Mouse (Mus musculus) spleen, postnatal 10 days (tissue): ENCODE measurements around the gene 2900011O08Rik.

Experiments used
- DNase-seq, 2 experiments: peaks; one replicate each; pipeline ENCODE4 v3.0.0; 2021 to 2022; ENCODE audit warnings: low spot score in 2 of 2

The 2900011O08Rik gene

DNA sequence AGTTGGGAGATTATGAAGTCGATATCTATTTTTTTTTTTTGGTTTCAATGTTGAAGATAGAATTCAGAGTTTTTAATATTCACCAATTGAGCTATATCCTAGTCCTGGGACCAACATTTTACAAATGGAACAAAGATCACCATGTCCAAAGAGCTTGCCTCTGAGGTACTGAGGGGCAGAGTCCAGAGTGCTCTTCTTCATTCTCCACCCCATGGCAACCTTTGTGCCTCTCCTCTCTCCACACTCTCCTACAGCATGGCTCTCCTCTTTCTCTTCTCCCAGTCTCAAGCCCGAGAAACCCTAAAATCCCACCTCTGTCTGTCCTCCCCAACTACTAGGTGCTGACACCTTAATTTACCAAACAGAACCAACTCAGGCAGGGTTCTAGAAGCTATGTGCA lies 18.3 kb downstream of the 2900011O08Rik start:
- DNase-seq = no peak

DNA sequence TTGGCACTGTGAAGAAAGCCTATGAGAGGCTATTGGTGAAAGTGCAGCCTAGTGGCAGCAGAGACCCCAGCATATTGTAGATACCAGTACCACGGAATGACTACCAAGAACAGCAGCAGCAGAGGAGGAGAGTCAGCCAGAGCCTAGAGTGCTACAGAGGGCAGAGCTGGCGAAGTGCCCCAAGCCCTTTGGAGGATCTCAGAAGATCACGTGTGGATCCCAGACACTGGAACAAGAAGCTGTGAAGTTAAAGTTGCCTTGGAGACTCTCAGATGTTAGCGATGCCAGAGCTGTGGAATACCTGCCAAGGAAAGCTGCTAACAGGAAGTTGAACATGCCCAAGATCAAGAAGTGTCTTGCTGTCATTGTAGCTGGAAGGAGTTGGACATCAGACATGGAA lies 18.9 kb downstream of the 2900011O08Rik start:
- DNase-seq = no peak

DNA sequence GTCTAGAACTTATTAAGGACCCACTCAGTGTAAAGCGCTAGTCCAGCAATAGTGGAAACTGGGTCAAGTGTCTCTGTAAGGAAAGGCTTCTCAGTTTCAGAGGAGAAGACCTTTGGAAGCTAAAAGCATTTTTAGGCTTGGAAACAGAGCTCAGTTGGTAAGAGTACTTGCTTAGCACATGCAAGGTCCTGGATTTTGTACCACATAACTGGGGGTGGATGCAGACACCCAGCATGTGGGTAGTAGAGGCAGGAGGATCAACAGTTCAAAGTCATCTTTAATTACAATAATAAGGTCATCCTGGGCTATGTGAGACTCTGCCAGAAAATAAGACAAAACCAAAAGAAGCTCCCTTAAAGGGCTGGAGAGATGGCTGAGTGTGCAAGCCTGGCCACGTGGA lies 21.7 kb downstream of the 2900011O08Rik start:
- DNase-seq = no peak

DNA sequence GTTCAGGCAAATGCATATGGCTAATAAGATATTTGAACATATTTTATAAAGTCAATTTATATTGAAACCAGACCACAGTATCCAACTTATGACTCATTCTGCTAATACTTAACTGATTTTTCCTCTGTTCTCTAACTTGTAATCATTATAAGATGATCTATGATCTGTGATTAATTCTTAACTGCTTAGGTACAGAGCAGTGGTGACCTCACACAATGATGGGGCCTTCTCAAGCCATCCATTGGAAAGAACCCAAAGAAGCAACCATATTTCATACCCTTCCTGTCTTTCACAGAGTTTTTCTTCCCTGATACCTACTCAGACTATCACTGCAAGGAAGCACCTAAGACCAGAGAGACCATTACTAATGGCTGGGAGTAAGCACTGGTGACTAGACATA lies 22.3 kb downstream of the 2900011O08Rik start:
- no peak for DNase-seq

DNA sequence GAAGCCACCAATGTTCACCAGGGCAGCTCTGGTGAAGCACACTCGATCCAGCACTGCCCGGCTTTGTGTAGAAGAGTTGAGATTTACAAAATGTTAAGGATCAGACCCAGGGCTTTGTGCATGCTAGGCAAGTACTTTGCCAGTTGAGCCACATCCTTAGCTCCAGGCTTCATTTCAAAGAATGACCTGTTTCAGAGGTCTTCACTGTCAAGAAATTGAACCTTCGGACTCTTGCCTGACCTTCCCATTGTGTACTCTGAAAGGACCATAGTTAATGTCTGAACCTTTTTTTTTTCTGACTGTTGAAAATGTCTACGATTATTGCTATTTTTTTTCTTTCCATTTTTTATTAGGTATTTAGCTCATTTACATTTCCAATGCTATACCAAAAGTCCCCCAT lies 23.6 kb downstream of the 2900011O08Rik start:
- DNase-seq = no peak

DNA sequence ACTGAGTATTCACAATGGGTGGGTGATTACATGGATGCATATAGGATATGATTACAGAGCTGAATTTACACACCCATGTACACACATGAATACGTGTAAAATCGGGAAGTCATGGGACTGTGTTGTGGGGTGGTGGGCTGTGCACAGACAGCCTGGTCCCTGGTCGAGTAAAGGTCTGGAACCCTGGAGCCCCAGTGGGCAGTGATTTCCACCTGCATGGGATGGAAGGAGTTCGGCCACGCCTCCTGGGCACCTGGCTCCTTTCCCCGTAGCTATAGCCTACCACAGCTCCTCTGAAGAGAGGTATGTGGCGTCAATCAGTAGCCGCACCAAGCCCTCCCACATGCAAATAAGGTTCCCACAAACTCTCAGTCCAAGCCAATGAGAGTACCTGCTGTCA lies 30.9 kb downstream of the 2900011O08Rik start:
- DNase-seq = no peak

DNA sequence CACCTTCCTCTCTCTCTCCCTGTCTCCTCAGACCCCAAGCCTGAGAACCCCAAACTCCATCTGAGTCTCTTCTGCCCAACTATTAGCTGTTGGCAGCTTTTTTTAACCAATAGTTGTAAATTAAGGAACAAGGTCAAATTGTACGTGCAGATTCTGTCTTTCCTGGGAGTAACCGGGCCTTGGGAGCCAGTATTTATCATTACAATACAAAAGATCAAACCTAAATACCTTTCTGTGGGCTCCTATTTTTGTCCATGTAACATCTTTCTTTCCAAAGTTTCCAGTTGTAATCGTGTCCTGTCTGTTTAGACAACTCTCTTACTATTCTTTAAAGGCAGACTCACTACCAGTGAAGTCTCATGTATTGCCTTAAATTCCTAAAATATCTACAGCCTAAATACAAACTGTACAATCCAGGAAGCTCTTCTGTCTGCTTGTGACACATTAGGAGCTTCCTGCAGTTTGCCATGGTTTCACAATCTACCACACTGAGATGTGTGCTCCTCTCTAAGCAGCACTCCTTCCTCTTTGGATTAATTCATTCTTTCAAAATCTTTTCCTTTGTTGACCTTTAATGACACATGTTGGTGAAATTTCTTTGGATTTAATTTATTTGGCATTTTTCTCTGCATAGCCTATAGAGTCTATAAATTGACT lies 34.9 kb downstream of the 2900011O08Rik start:
- DNase-seq = no peak

DNA sequence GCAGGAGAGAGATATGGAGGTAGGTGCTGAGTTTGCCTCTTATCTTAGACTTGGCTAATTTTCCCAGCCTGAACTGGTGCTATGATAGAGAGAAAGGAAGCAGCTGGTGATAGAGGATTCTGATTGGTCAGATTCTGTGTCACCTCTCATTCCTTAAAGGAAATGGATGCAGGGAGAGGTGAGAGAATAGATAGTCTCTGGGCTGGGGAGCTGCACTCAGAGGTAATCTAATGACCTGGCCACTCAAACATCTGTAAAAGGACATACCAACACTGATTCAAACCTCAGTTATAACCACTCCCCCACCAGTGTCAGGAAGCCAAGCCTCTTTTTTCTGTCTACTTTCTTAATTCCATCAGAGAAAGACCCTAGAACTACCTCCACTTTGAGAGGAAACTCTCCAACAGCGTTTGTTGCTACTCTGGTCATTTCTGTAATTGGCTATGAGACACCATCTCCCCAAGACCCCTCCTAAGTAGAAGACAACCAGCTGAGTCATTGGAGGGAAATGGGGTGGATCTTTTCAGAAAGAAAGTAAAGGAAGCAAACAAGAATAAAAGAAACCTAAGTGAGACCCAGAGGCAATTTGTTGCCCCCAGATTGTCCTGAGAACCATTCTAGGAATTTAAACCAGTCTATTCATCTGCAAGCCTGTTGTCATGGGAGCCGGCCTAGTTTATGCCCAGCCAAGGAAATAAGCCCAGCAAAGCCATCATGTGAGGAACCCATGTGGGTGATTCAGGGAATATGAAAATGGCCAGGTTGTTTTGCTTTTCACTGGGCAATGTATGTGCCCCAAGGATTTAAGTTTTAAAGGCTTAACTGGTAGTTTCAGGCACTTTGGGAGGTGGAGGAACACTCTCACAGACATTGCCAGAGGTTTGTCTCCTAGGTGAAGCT lies 38.9 kb downstream of the 2900011O08Rik start:
- DNase-seq = no peak

DNA sequence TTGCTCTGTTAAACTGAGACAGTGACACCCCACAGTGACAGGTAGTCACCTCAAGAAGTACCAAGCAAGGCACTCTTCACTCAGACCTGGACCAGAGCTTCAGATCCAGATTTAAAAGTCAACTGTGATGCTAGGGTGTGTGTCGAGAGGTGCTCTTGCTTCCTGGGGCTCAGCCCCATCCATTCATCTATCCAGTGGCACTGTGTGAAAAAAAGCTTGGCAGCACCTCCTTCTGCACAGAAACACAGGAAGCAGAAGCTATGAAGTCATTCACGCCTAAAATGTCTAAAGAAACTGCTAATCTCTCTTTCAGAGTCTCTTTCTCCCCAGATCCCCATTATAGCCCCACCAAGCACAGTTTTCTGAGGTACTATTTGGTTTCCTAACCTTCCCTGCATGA lies 42.7 kb downstream of the 2900011O08Rik start:
- DNase-seq = no peak

DNA sequence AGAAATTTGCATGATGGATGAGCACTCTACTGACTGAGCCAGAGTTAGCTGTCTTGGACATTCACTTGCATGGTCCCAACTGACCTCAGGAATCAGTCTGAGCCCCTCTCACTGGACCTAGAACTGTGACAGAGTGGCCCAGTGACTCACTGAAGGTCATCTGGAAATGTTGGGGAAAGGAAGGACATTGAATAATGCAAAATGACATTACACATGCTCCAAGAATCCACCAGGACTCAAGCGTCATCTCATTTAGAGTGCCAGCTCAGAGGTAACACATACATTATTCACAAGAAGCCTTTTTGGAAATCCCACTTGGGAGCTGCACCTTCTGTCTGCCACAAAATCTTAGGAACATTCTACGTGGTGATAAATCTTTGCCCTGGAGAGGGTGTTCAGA lies 43.4 kb downstream of the 2900011O08Rik start:
- no peak for DNase-seq

DNA sequence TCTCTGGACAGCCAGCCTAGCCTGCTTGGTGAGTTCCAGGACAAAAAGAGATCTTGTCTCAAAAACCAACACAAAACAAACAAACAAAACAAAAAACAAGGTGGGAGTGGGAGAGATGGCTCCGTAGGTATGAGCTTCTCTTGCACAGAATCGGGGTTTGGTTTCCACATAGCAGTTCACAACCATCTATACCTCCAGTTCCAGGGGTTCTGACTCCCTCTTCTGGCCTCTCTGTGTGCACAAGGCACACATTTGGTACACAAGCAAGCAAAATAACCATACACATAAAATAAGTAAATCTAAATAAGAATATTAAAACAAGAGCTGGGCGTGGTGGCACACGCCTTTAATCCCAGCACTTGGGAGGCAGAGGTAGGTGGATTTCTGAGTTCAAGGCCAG lies 44.2 kb downstream of the 2900011O08Rik start:
- no peak for DNase-seq

DNA sequence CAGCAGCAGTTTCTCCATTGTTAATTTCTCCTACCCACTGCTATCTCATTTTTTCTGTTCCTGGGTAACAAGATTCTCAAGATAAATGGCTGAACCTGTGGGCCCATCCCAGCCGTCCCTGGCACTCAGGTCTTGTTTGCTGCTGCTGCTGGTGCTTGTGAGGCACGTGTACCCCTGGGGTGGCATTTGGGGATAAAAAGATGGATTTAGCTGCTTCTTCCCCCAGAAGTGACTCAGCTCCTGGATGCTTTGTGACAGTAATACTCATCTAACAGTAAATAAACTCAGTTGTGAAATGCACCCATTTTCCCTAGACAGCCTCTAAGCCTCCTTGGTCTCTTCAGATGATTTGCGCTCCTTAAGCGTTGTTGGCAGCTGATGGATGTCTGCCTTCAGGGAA lies 46.7 kb downstream of the 2900011O08Rik start:
- no peak for DNase-seq

DNA sequence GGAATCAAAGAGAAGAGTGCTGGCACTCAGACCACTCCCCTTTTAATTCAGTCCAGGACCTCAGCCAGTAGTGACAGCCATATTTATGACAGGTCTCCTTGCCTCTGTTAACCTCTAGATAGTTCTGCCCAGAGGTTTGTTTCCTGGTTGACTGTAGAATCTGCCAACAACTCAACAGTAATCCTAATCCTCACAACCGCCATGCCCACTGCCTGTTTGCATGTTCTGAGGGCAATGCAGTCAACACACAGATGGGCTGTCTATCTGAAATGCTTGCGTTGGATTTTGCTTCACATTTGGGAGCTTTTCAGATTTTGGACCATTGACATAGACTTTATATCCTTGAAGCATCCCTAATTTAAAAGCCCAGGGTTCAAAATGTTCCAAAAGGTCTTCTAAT lies 56.0 kb downstream of the 2900011O08Rik start:
- DNase-seq = no peak

DNA sequence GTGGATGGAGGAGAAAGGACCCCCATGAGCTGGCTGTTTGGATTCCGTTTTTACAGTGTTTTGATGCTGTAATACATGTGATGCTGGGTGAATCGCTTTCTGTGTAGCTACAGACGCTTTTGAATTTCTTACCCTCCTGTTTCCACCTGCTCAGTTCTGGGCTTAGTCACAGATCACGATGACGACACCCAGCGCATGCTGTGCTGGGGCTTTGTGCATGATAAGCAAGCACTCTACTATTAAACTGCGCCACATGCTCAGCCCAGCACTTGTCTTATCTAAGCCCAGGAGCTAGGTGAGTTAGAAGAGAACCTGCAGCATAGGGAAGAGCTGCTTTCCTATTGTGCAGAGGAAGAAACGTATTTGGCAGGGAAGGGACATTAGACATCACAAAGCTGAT lies 58.3 kb downstream of the 2900011O08Rik start:
- DNase-seq = no peak

DNA sequence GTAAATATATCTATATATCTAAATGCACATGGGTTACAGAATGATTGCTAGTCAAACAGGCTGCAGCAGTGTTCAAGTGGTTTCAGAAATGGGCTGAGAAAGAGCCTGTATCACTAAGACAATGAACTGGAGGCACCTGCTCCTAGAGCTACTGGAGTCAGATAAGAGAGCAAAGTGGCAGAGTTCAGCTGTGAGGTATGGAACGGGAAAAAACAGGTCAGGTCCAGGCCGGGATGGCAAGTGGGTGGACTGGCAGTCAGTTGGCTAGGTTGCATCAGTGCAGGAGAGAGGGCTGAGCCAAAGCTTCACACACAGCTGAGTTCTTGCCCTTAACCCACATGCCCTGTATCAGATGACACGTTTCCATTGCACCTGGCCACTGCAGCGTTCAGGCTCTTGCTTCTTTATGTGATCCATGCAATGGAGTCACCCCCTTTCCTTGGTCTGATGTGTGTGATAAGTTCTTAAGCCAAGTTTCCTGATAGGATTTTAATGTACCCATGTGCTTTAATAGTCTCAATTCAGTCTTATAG lies 59.9 kb downstream of the 2900011O08Rik start:
- no peak for DNase-seq

DNA sequence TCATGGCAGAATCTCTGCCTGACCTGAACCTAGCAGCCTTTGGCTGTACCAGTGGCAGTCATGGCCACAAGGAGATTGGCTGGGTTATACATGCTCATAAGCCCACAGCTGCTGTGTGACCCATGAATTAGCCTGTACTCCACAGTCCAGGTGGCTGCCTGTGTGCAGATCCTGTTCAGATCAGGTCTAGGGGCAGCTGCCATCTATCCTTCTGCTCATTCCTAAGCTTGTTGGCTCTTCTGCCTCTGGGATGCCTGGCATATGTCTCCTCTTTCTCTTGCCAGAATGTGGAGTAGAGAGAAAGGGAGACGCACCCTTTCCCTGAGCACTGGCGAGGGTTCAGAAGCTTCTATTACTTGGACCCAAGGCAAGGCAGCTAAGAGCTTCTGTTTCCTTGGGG lies 65.8 kb downstream of the 2900011O08Rik start:
- no peak for DNase-seq

DNA sequence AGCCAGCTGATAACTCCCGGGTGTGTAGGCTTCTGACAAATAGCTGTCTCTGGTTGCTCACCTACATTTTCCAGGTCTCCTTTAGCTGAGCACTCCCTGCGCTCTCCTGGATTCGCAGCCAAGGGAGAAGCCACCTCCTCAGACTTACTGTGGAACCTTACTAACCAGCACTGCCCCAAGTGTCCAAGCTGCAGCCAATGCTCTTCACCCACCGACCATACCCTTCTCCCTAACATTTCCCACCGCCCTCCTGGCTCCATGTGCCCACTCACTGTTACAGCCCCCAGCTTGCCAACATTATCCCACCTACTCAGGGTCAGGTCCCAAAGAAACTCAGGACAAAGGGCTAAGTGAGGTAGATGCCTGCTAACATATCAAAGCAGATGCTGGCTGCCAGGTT lies 66.7 kb downstream of the 2900011O08Rik start:
- no peak for DNase-seq

DNA sequence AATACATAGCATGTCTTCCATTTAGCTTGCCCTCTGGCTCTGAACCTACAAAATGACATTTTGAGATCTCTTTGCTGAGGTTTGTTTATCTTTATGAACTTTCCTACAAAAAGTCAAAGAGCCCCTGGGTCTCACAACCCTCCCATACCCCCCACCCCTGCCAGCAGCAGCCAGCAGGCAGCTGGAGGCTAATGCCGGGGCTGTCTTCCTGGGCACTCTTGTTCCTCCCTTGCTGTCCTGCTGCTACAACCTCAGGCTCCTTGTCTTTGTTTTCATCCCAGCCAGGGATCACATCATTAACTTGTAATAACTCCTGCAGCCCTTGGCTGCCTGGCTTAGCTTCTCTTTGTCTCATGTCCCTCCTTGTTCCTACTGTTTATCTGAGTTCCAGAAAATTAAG lies 68.9 kb downstream of the 2900011O08Rik start:
- no peak for DNase-seq

DNA sequence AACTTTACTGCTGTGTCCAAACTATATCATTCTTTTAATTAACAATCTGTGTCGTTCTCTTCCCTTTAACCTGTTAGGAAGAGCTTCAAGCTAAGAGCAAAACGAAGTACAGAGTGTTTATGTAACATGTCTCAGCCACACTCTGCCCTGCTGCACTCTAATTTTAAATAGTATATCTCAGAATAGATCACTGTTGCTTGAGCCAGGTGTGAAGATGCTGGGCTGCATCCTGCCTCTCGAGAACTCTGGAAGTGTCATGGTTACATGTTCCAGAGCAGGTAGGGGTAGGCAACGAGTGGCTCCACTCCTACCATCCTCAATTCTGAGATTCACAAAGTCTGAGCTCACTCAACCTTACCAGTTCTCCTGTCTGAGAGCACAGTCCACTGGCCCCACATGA lies 70.3 kb downstream of the 2900011O08Rik start:
- DNase-seq = no peak

DNA sequence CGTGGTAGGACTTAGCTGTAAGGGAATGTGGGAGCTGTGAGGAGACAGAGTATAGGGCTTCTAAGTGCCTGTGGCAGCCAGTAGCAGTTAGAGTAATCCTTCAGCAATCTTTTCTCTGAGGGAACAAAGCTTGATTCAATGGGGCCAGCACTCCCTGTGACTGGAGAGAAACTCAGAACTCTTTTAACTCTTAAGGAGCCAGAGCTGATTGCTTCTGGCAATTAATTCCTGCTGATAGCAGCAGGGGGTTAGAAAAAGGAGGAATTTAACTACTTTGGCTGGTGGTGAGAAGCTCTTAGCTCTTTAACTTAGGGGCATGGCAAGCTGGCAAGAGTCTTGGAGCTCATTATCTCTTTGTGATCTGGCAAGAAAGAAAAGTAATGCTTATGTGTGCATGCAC lies 72.1 kb downstream of the 2900011O08Rik start:
- no peak for DNase-seq

DNA sequence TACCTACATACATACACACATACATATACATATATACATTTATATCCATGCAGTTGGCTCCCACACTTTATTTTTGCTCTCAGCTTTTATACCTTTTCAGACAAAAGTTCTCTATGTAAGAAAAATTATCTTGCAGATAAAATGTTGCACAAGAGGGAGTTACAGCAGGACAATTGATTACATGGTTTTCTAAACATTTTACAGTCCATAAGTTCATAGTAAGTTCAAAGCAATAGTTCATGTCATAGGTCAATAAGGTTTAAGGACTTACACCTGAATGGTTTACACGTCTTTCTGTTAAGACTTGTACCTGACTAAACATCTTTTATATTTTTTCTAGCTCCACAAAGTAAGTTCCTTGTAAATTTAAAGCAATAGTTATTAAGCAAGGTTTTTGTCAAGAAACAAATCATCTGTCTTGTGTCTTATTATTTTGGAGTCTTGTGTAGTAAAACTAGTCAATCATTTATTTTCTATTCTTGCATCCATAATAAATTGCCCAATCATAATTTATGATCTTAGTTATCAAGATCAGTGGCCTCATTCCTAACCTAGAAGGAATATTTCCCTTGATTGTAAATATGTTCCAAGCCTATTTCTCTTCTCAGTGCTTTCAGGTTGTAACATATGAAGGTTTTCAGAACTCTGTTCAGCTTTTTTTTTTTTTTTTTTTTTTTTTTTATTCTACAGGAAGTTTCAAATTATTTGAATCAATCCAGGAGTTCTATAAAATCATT lies 72.9 kb downstream of the 2900011O08Rik start:
- no peak for DNase-seq

DNA sequence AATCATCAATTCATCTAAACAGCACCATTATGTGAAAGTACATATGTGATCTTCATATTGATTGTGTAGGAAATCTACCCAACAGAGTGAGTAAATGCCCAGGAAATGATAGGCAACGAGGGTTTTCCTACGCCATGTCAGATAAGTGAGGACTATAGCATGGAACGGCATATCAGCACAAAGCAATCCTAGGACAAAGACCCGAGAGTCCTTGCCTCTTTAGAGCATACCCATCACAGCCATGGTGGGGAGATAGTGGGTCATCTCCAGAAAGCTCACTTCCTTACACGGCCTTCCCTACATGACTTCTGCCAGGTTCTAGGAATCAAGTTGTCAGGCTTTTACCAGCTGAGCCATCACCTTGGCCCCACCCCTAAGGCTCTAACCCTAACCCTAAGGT lies 73.5 kb downstream of the 2900011O08Rik start:
- no peak for DNase-seq
